Mouse (Mus musculus) lung, adult 2 months (tissue): Measurements from ENCODE around the gene Mex3b.

Experiments
- CTCF ChIP-seq: fragments of 200-500 bp; IDR thresholded peaks from 2 replicates; pipeline ENCODE4 v1.5.1; 2011; ENCODE audit warnings: mild to moderate bottlenecking, low read length, control low read depth; ENCODE audit not compliant: insufficient read depth
- POLR2A ChIP-seq: fragments of 200-500 bp; IDR thresholded peaks from 2 replicates; pipeline ENCODE4 v1.6.1; 2011; ENCODE audit warnings: low read depth, mild to moderate bottlenecking, control low read depth, low read length, borderline replicate concordance; ENCODE audit errors: extremely low read depth

DNA sequence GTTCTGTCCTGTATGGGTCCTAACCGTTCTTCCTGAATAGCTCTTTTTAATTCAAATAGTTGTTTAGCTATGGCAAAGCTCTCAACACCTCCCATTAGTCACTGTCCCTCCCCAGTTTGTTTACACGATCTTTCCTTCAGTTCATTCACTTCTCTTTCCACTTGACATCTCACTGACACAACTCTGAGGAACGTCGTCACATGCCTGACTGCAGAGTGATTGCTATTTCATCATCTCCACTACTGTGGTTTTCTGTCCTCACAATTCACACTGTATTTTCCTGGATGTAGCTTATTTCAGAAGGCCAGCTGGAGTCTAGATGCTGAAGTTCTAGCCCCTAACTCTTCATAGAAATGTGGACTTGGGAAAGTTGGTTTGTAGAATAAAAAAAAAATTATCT is 8.5 kb upstream of the Mex3b start:
- TF ChIP-seq POLR2A = no peak
- no peak for TF ChIP-seq CTCF
